Mouse (Mus musculus): ENCODE measurements around the gene Lgals2.

GRCm38 (mm10) chr15:78869775-78870174 lies 14.4 kb upstream of the Lgals2 start:
- TF ChIP-seq CTCF (IDR thresholded peaks at IDR 0.05; ENCODE audit: control insufficient read depth, insufficient read depth, insufficient read length) (peak; percentile 22), CEBPB (IDR thresholded peaks at IDR 0.05; ENCODE audit: low read depth) (no peak), USF1 (IDR thresholded peaks at IDR 0.05; ENCODE audit: low read depth) (no peak)
